In genomic region chr12:71141189-71141588, GRCm38 (mm10) we compare ENCODE assay signal across 27 mouse cellular contexts. TPM values are rescaled to one million over a fixed set of nuclear protein-coding genes. Genes with fewer than 3 reads are reported as not detected.
DNase-seq lines count a peak whose midpoint lies in the region; TF ChIP-seq lines count a peak whose summit lies in the region.
"Had no signal": no experiment of that assay in that cellular context is flagged by ENCODE, and none has a peak within 500 bp of the region (broad histone marks: within the 10 kb centered on the region; RNA-seq: fewer than 3 reads in every experiment).

No protein-coding gene starts in this region.

- H3K36me3 ChIP-seq in E14TG2a.4 (ENCODE audit: insufficient read depth, low read length) = peaks cover 67% of the 10 kb centered on the region
- H3K36me3 ChIP-seq in splenic B cell, adult 2 months (ENCODE audit: control insufficient read depth, insufficient read depth, low read length, poor library complexity, severe bottlenecking) = peaks cover 2% of the 10 kb centered on the region

- no peak for DNase-seq in left cerebral cortex, adult 2 months (ENCODE audit: extremely low spot score in 1 of 2, low spot score in 2 of 2)
- DNase-seq in left cerebral cortex, postnatal 14 days (ENCODE audit: low spot score in 2 of 2) = no peak
- DNase-seq in NIH3T3 (ENCODE audit: low read depth) = peak; percentile 12
- peak; percentile 14 for DNase-seq in splenic B cell, adult 2 months (ENCODE audit: low read depth, low spot score)
- no peak for DNase-seq in frontal cortex, postnatal 10 days (ENCODE audit: low spot score in 2 of 2)
- DNase-seq in gastrocnemius, postnatal 4 days (ENCODE audit: low spot score in 2 of 2) = no peak
- DNase-seq: adrenal gland, postnatal 36 days; cerebellum, adult 11 months; cerebellum, postnatal 10 days; gastrocnemius, postnatal 25 days; heart, postnatal 4 days; lung, adult 2 months; thymus, postnatal 25 days had no signal

- intact Hi-C loops in left cerebral cortex, adult 2 months (cut with DNase I) = no loop called here
- intact Hi-C loops in left cerebral cortex, postnatal 14 days (cut with DNase I) = no loop called here

- peak; percentile 5 for TF ChIP-seq CTCF in left cerebral cortex, adult 2 months (IDR thresholded peaks at IDR 0.05)
- TF ChIP-seq CTCF in E14TG2a.4 (conservative IDR thresholded peaks at IDR 0.05; ENCODE audit: low read length) = peak; percentile 65

- peaks cover 52% of the 10 kb centered on the region for H3K4me1 ChIP-seq in E14TG2a.4 (replicated peaks; ENCODE audit: low read depth, low read length)

- no peak overlapping the region for H3K27ac ChIP-seq in left cerebral cortex, adult 2 months
- H3K27ac ChIP-seq: embryonic facial prominence, embryonic 10.5 days; forebrain, embryonic 15.5 days; heart, embryonic 15.5 days; hindbrain, embryonic 14.5 days; limb, embryonic 12.5 days; liver, embryonic 12.5 days; midbrain, embryonic 13.5 days had no signal

- H3K9me3 ChIP-seq in E14TG2a.4 (ENCODE audit: low read length) = no peaks in the 10 kb centered on the region
- H3K9me3 ChIP-seq: embryonic facial prominence, embryonic 10.5 days; forebrain, embryonic 15.5 days; G1E; heart, embryonic 15.5 days; limb, embryonic 12.5 days; liver, embryonic 12.5 days; megakaryocyte, embryonic 14.5 days; midbrain, embryonic 13.5 days had no signal

- H3K27me3 ChIP-seq in E14TG2a.4 (ENCODE audit: insufficient read depth, low read length) = no peaks in the 10 kb centered on the region
- H3K27me3 ChIP-seq in splenic B cell, adult 2 months (ENCODE audit: control insufficient read depth, insufficient read depth, low read length, poor library complexity, severe bottlenecking) = no peaks in the 10 kb centered on the region
- H3K27me3 ChIP-seq: forebrain, embryonic 15.5 days; heart, embryonic 15.5 days; limb, embryonic 12.5 days; liver, embryonic 12.5 days; megakaryocyte, embryonic 14.5 days; midbrain, embryonic 13.5 days had no signal

- no peak overlapping the region for H3K4me3 ChIP-seq in left cerebral cortex, adult 2 months
- H3K4me3 ChIP-seq in E14TG2a.4 (replicated peaks; ENCODE audit: low read length) = no peak overlapping the region
- H3K4me3 ChIP-seq: embryonic facial prominence, embryonic 10.5 days; forebrain, embryonic 15.5 days; heart, embryonic 15.5 days; limb, embryonic 12.5 days; liver, embryonic 12.5 days; megakaryocyte, embryonic 14.5 days; midbrain, embryonic 13.5 days had no signal

RNA-seq across cellular contexts. Expression of gene 2700049A03Rik, which starts 4.5 kb away (rescaled TPM):
- 1 to 10 TPM; 5.6 to 5.7 TPM for total RNA-seq in left cerebral cortex, adult 2 months (2021)
- total RNA-seq in left cerebral cortex, postnatal 14 days (2021) = 1 to 10 TPM; 5.0 to 5.6 TPM
- total RNA-seq in gastrocnemius, postnatal 4 days (2021) = 1 to 10 TPM; 5.9 to 7.6 TPM

RNA-seq across cellular contexts. Expression of gene Timm9, which starts 4.7 kb away (rescaled TPM):
- total RNA-seq in left cerebral cortex, adult 2 months (2021) = 10 to 100 TPM; 60.3 to 63.6 TPM
- total RNA-seq in left cerebral cortex, postnatal 14 days (2021) = 10 to 100 TPM; 65.4 to 68.9 TPM
- total RNA-seq in gastrocnemius, postnatal 4 days (2021) = 10 to 100 TPM; 28.7 to 32.9 TPM

RNA-seq across cellular contexts. Expression of gene Tomm20l, which starts 30.0 kb away (rescaled TPM):
- total RNA-seq in left cerebral cortex, adult 2 months (2021) = not detected
- total RNA-seq in left cerebral cortex, postnatal 14 days (2021) = not detected
- not detected for total RNA-seq in gastrocnemius, postnatal 4 days (2021)
- total RNA-seq: G1E; gastrocnemius, postnatal 25 days; layer of hippocampus, postnatal 25 days; left cerebral cortex, postnatal 10 days; monocyte, adult 5-6 weeks; neutrophil, adult 5-6 weeks had no signal

Comparison
In these comparisons a context has a peak if more than half of its experiments do, and no peak if none do; other contexts are left out.
1. DNase-seq: peak in NIH3T3 (single experiment) and splenic B cell, adult 2 months (single experiment); none in left cerebral cortex, adult 2 months (0 of 2), left cerebral cortex, postnatal 14 days (0 of 2), frontal cortex, postnatal 10 days (0 of 2) and gastrocnemius, postnatal 4 days (0 of 2).